Mouse (Mus musculus): ENCODE measurements around the gene Gpr135.

- TF ChIP-seq CTCF (IDR thresholded peaks at IDR 0.05; ENCODE audit: low read depth, low read length) (no peak), POLR2A (IDR thresholded peaks at IDR 0.05; ENCODE audit: borderline replicate concordance, low read depth, low read length) (no peak)
Measured at GRCm38 (mm10) chr12:72053303-72053702, 17.6 kb downstream of the Gpr135 start.
